Mouse (Mus musculus) B cell, adult 2 months (primary cell): Measurements from ENCODE around the gene Zkscan7.

Source experiments
- DNase-seq, 2 experiments: peaks; one replicate each; pipeline ENCODE4 v3.0.0; 2022

Zkscan7 gene

DNA sequence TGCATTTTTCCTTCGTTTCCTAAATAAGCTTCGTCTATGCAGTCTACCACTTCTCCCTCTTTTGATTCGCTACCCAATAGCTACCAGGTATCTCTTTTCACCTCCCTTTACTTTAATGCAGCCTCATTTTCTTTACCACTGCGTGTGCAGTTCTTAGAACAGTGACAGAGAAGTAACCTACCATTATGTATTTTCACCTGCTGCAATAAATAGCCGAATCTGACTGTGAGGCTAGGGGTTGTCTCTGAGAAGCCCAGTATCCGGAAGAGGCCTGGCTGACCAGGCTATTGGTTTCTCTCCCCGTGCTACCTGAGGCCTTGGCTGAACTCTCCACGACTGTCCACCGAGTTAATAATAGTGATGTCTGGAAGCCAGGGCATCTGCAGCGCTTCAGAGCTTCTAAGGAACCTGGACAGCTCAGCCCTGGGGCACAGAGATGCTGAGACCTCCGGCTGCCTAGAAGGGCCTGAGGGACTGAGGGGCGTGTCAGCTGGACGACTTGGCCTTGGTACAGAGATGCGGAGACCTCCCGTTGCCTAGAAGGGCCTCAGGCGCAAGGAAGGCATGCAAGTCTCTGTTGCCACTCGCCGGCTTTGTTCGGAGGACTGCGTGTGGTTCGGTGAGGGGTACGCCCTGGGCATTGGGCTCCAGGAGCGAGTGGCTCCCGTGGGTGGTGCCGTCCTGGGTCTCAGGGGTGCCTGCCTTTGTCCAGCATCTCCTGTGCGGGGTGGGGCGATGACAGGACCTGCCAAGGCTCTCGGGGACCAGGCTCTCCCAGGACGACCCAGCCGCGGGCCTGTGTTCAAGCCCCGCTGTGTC lies 17.4 kb downstream of the Zkscan7 start:
- DNase-seq, result peak in 1 of 2 experiments; percentile 8

DNA sequence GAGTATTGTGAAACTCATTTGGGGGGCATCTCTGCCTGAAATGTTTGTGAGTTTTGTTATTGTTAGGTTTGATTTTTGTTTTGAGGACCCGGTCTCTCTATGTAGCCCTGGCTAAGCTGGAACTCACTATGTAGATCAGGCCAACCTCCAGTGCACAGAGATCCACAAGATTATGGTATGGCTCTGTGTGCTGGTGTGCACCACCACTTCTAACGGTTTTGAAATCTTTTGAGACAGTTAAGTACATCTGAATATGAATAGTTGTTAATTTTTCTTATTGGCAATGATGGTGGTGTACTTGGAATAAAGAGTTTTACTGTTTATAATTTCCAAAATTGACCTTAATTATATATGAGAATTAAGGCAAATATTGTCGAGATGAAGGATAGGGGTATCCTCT lies 37.0 kb downstream of the Zkscan7 start:
- no peak for DNase-seq

DNA sequence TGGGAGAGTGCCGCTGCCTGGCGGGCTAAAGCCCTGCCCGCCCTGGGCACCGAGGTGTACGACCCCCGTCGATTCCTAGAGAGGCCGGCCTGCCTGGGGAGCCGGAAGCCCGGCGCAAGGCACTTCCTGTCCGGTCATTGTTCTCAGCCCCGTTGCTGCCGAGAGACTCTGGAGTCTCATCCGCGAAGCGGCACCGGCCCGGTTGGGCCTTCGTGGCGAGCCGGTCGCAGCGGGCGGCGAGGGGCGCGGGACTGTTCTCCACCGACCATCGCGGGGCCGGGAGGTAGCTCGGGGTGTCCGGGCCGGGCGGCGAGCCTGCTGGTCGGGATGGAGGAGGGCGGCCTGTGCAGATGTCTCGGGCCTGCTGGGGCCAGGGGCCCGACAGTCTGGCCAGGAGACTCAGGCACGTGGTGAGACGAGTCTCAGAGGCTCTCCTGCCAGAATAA lies 37.5 kb downstream of the Zkscan7 start, which contains the start of gene Zfp105:
TSS of gene Zfp105 (plus strand) at position 137 of the 446 bp plus-strand sequence.
- peak; percentile 16 to 31 for DNase-seq

DNA sequence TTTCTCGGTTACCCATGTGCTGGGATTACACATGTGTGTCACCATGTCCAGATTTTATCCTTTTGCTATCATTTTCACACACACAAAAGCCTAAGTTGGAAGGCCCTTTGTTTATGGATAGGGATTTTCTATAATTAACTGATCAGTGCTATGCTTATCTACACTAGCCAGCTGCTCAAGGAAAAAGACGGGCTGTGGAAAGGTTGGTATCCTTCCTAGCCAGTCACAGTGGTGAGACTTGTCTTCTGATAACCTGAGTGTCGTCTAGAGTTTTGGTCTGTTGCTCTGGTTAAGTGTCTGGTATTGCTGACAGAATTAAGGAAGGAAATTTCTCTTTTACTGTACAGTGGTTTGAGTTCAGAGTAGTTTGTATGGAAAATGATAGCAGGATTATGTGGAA lies 43.4 kb downstream of the Zkscan7 start:
- DNase-seq, result no peak
